Mouse (Mus musculus) ES-Bruce4 (cell line): ENCODE data around the gene Gm49776.

Experiments
- CTCF ChIP-seq: IDR thresholded peaks from one replicate; pipeline ENCODE4 v1.8.1; 2011; ENCODE audit warnings: low read depth, low read length
- POLR2A ChIP-seq: IDR thresholded peaks from one replicate; pipeline ENCODE4 v1.8.1; 2011; ENCODE audit warnings: low read length; ENCODE audit not compliant: insufficient read depth

DNA sequence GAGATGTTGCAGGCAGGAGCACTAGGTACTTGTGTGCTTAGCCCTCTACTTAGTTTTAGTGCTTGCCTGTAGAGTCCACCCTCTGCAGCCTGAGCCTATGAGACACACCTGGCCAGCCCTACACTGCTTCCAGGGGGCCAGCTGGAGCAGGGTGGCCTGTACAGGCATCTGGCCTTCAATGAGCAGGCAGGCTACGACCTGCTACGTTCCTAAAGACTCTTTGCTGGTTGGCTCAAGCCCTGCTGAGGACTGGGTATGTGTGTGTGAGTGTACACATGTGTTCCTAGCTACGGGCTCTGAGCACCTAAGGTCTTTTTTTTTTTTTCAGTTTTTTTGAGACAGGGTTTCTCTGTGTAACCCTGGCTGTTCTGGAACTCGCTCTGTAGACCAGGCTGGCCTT, 26.7 kb downstream of the Gm49776 start:
- TF ChIP-seq POLR2A: no peak
- TF ChIP-seq CTCF: no peak
